Mouse (Mus musculus): Measurements from ENCODE around the gene Muc5ac. TPM values are rescaled to one million over a fixed set of nuclear protein-coding genes. Genes with fewer than 3 reads are reported as not detected.

Muc5ac gene
- not detected in 4 replicates for total RNA-seq (2023; ENCODE audit: inconsistent age)

GRCm38 (mm10) chr7:141788677-141789452, at the start of gene Muc5ac:
TSS of gene Muc5ac (plus strand) at chr7:141788972.

DNA sequence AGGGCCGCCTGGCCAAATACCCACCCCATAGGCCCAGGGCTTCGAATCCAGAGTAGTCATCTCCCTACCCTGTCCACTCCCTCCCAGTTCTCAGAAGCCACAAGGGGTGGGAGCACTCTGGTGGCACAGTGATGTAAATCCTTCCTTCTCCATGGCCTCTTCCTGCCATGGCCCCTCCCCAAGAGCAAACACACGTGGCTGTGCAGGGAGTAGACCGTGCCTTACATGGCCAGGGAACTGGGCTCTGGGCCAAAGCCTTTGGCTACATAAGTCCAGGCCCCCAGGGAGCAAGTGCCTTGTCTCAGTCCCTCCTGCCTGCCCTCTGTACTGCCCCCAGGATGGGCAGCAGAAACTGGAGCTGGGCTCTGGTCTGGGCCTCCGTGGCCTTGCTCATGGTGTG, 50.0 kb downstream of the Muc5ac start, which contains the start of gene Muc5b:
TSS of gene Muc5b (plus strand) at position 292 of the 400 bp plus-strand sequence.

Other genes starting within 250 kb of the Muc5ac start
- gene Chid1, start 249.1 kb upstream of the Muc5ac start, total RNA-seq (2023; ENCODE audit: inconsistent age), result 21.3 to 25.0 TPM (median 22.2 TPM) in 4 replicates
- gene Ap2a2, start 226.8 kb upstream of the Muc5ac start, total RNA-seq (2023; ENCODE audit: inconsistent age), result 37.2 to 43.5 TPM (median 39.6 TPM) in 4 replicates
- not detected in 4 replicates for gene Muc6, start 133.7 kb upstream of the Muc5ac start, total RNA-seq (2023; ENCODE audit: inconsistent age)
- gene Muc2, start 98.6 kb upstream of the Muc5ac start, total RNA-seq (2023; ENCODE audit: inconsistent age), result not detected in 4 replicates
- gene Muc5b, start 50.1 kb downstream of the Muc5ac start, total RNA-seq (2023; ENCODE audit: inconsistent age), result not detected in 4 replicates
- gene Tollip, start 129.5 kb downstream of the Muc5ac start, total RNA-seq (2023; ENCODE audit: inconsistent age), result 58.9 to 69.2 TPM (median 68.6 TPM) in 4 replicates
- not detected in 4 replicates for gene Brsk2, start 160.8 kb downstream of the Muc5ac start, total RNA-seq (2023; ENCODE audit: inconsistent age)

Data from B cell, adult (primary cell).